Mouse (Mus musculus) WW6 (cell line): ENCODE measurements around the gene Kdf1.
A peak's percentile ranks its signal among the peaks of the same experiment; 100 is the strongest.
"Not testable (repeated sequence)": the region's sequence is repeated elsewhere in the genome, so short reads cannot be mapped to it uniquely, and the experiment has no call there.

Experiments
- DNase-seq: peaks from one replicate; pipeline ENCODE4 v3.0.0-alpha.2; 2013; ENCODE audit warnings: low read depth, low spot score

Kdf1 gene

GRCm38 (mm10) chr4:133496738-133497445, 21.9 kb upstream of the Kdf1 start:
- DNase-seq, result no peak

GRCm38 (mm10) chr4:133497461-133498159, 21.2 kb upstream of the Kdf1 start:
- DNase-seq, result no peak

GRCm38 (mm10) chr4:133498160-133498724, 20.5 kb upstream of the Kdf1 start, which contains the start of gene Trnp1:
TSS of gene Trnp1 (minus strand) at chr4:133498550.
- DNase-seq, result peak; percentile 75

DNA sequence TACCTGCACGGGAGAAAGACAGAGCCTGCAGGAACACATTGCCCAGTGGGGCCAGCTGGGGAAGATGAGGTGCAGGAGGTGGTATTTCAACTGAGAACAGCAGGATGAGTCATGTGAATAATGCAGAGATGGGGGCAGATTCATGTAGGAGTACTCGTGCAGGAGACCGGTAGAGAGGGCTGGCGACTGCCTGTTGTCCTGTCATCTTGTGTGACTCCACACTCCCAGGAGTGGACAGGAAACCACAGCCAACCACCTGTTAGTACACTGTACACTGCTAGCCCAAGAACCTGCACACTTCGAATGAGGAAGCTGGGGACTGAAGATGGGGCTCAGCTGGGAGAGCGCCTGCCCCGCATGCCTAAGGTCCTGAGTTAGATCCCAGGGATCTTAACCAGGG, 17.2 kb upstream of the Kdf1 start:
- DNase-seq, result no peak

- no peak for DNase-seq
Observed at GRCm38 (mm10) chr4:133504300-133504699, 14.5 kb upstream of the Kdf1 start.

GRCm38 (mm10) chr4:133504755-133505485, 13.8 kb upstream of the Kdf1 start:
- no peak for DNase-seq

DNA sequence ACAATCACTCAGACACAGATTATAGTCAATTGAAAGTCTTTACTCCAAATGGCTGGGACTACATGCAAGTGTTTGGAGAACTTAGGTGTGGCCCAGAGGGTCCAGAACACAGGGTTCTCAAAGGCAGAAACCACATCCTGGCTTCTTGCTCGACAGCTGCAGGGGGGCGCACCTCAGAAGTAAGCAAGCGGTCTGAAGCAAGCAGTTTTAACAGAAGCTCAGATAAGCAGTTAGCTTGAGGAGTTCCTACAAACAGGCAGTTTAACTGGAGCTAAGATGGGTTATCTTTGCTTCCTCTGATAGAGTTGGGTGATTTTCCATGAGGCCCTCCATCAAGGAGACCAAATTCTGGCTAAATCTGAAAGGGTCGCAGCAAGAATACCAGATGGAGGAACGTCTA, 12.2 kb upstream of the Kdf1 start:
- DNase-seq, result no peak

- DNase-seq, result no peak
Observed at GRCm38 (mm10) chr4:133508990-133509389, 9.8 kb upstream of the Kdf1 start.

- no peak for DNase-seq
Observed at GRCm38 (mm10) chr4:133511050-133511449, 7.7 kb upstream of the Kdf1 start.

GRCm38 (mm10) chr4:133512511-133512910, 6.3 kb upstream of the Kdf1 start:
- DNase-seq, result not testable (repeated sequence)

GRCm38 (mm10) chr4:133512972-133513371, 5.8 kb upstream of the Kdf1 start:
- peak; percentile 52 for DNase-seq

- no peak for DNase-seq
Observed at GRCm38 (mm10) chr4:133519369-133519665, 554 bp downstream of the Kdf1 start.

- DNase-seq, result no peak
Observed at GRCm38 (mm10) chr4:133521502-133521901, 2.7 kb downstream of the Kdf1 start.

- DNase-seq, result no peak
Observed at GRCm38 (mm10) chr4:133527788-133528187, 9.0 kb downstream of the Kdf1 start.

DNA sequence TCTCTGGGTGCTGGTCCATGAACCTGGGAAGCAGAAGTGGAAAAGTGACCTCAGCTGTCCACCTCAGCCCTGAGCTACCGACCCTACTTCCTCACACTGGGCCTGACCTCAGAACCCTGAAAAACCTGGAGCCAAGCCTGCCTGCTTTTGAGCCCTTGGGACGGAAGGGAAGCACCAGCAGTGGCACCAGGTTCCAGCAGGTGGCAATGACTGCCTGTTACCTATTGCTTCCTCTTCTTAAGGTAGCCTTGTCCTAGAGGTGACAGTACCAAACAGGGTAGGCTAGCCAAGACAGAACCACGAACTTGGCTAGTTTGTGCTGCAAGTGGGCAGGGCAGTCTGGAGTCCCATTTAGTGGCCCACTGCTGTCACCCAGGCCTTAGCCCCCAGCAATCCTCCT, 14.0 kb downstream of the Kdf1 start:
- DNase-seq, result no peak

- DNase-seq, result no peak
Observed at GRCm38 (mm10) chr4:133536081-133536480, 17.3 kb downstream of the Kdf1 start.

DNA sequence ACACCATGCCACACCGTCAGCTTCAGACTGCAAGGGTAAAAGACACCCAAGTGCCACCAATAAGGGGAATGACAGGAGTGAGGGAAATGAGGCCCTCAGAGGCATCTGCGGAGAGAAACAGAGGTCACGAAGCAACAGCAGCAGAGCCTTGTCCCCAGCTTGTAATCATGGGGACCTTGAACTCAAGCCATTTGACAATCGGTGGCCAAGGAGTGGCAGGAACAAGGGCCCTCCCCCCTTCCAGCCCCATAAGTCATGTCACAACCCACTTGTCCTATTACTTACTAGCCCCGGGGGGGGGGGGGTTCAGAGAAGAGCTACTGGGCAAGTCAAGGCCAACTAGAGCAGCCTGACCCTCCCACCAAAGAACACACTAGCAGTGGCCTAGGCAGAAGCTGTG, 17.9 kb downstream of the Kdf1 start:
- no peak for DNase-seq

- peak; percentile 92 for DNase-seq
Observed at GRCm38 (mm10) chr4:133545272-133546231, 26.8 kb downstream of the Kdf1 start, which contains the start of gene Nudc. TSS of gene Nudc (minus strand) at chr4:133545996.

GRCm38 (mm10) chr4:133552029-133552428, 33.3 kb downstream of the Kdf1 start:
- no peak for DNase-seq

DNA sequence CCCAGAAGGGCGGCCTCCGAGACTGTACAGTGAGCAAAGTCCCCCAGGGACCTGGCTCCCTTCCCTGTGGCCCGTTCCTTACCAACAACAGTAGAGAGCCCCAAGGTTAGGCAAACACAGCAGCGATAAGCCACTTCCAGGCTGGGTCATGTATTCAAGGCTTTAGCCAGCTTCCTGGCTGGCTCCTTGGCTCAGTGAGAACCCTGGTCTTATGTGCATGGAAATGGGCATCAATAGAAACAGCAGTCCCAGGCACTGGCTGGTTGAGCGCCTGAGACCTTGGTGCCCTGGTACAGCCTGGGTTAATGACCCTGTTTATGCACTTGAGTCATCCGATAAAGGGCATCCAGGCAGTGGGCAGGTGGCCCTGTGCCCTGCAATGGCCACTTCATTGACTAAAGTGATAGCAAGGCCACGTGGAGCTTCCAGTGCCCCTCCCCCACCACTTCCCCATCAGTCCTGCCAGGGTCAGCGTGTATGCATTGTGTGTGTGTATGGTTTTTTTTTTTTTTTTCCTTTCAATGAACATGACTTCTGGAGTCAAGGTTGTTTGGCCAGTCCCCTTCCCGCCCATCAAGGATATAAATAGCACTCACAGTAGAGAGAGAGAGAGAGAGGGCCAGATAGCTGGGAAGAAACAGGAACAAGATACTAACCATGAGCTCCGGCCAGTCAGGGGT, 34.1 kb downstream of the Kdf1 start, which contains the start of gene Nr0b2:
Gene Nr0b2 (plus strand): TSS at position 609 of the 680 bp plus-strand sequence.
- no peak for DNase-seq
